Mouse (Mus musculus): ENCODE results near the gene Hps4.

- no peak for TF ChIP-seq HCFC1 (IDR thresholded peaks at IDR 0.05; ENCODE audit: borderline replicate concordance, insufficient read depth, low read length)
- TF ChIP-seq ZC3H11A (IDR thresholded peaks at IDR 0.05; ENCODE audit: borderline replicate concordance, low read depth, low read length) = no peak
Measured at GRCm38 (mm10) chr5:112320379-112320778, 22.5 kb upstream of the Hps4 start.

All from ES-E14 (cell line).